37 mouse cellular contexts compared by ENCODE assay signal in the genomic region with DNA sequence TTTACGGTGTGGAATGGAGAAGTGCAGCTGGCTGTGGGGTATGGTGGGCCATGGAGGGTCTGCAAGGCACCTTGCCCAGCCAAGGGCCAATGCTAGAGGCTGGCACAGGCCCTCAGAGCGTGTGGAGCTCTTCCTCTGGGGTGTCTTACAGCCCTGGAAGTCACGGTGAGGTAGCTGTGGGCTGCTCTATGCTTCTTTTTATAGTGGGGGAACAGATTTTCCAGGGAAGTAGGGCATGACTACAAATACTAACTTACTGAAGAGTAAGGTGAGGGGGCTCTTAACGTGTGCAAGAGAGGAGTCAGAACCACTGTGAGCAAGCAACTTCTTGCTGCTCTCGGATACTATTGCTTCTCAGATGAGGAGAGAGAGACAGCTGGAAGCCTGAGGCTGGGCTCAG. TPM values are rescaled to one million over a fixed set of nuclear protein-coding genes. Genes with fewer than 3 reads are reported as not detected.
"Had no signal": no experiment of that assay in that cellular context is flagged by ENCODE, and none has a peak within 500 bp of the region (broad histone marks: within the 10 kb centered on the region; RNA-seq: fewer than 3 reads in every experiment).

No protein-coding gene starts in this region.

- H3K4me2 ChIP-seq: limb, embryonic 12.5 days; limb, embryonic 13.5 days; limb, embryonic 15.5 days; liver, embryonic 11.5 days; liver, embryonic 12.5 days; liver, embryonic 13.5 days; liver, embryonic 15.5 days; lung, embryonic 14.5 days; lung, embryonic 15.5 days; midbrain, embryonic 11.5 days; midbrain, embryonic 12.5 days; midbrain, embryonic 13.5 days; midbrain, embryonic 15.5 days; neural tube, embryonic 12.5 days had no signal

- H3K9me3 ChIP-seq: limb, embryonic 10.5 days; limb, embryonic 12.5 days; limb, embryonic 13.5 days; limb, embryonic 15.5 days; liver, embryonic 12.5 days; liver, embryonic 13.5 days; liver, embryonic 15.5 days; lung, embryonic 15.5 days; megakaryocyte, embryonic 14.5 days; midbrain, embryonic 10.5 days; midbrain, embryonic 12.5 days; midbrain, embryonic 13.5 days; midbrain, embryonic 15.5 days; neural tube, embryonic 12.5 days had no signal

- H3K27ac ChIP-seq: limb, embryonic 10.5 days; limb, embryonic 12.5 days; limb, embryonic 13.5 days; limb, embryonic 15.5 days; liver, embryonic 12.5 days; liver, embryonic 13.5 days; liver, embryonic 14.5 days; liver, embryonic 15.5 days; lung, embryonic 15.5 days; macrophage; midbrain, embryonic 10.5 days; midbrain, embryonic 12.5 days; midbrain, embryonic 13.5 days; midbrain, embryonic 15.5 days; neural tube, embryonic 12.5 days had no signal

- DNase-seq: liver; liver, embryonic 13.5 days; liver, postnatal 0 days; lung, adult 18-20 months; lung, adult 2 months; lung, embryonic 14.5 days; lung, postnatal 10 days; lung, postnatal 14 days; lung, postnatal 36 days; lung, postnatal 4 days; midbrain, embryonic 14.5 days had no signal

- H3K27me3 ChIP-seq: limb, embryonic 12.5 days; limb, embryonic 13.5 days; limb, embryonic 15.5 days; liver, embryonic 12.5 days; liver, embryonic 13.5 days; liver, embryonic 15.5 days; lung, embryonic 15.5 days; midbrain, embryonic 12.5 days; midbrain, embryonic 13.5 days; midbrain, embryonic 15.5 days; neural tube, embryonic 12.5 days had no signal

- H3K9ac ChIP-seq: limb, embryonic 12.5 days; limb, embryonic 13.5 days; limb, embryonic 15.5 days; liver, embryonic 12.5 days; liver, embryonic 13.5 days; liver, embryonic 14.5 days; liver, embryonic 15.5 days; liver, postnatal 0 days; lung, embryonic 14.5 days; lung, embryonic 15.5 days; midbrain, embryonic 12.5 days; midbrain, embryonic 13.5 days; midbrain, embryonic 15.5 days; neural tube, embryonic 12.5 days had no signal

- H3K4me1 ChIP-seq: midbrain, embryonic 12.5 days; midbrain, embryonic 13.5 days; midbrain, embryonic 15.5 days; neural tube, embryonic 12.5 days had no signal

- H3K4me3 ChIP-seq: limb, embryonic 10.5 days; limb, embryonic 12.5 days; limb, embryonic 13.5 days; limb, embryonic 15.5 days; liver, embryonic 12.5 days; liver, embryonic 13.5 days; liver, embryonic 15.5 days; lung, embryonic 15.5 days; megakaryocyte, embryonic 14.5 days; midbrain, embryonic 10.5 days; midbrain, embryonic 12.5 days; midbrain, embryonic 13.5 days; midbrain, embryonic 15.5 days; myocyte; neural tube, embryonic 12.5 days had no signal

- ATAC-seq: liver, embryonic 12.5 days; liver, postnatal 0 days; lung, postnatal 0 days; midbrain, embryonic 13.5 days; midbrain, embryonic 15.5 days; midbrain, embryonic 16.5 days had no signal

RNA-seq across cellular contexts. Expression of a gene that starts 50.5 kb away (rescaled TPM):
- total RNA-seq: megakaryocyte progenitor cell, adult 5-6 weeks; megakaryocyte-erythroid progenitor cell, adult 5-6 weeks; monocyte, adult 5-6 weeks had no signal
- polyA plus RNA-seq: macrophage had no signal

RNA-seq across cellular contexts. Expression of a gene that starts 58.4 kb away (rescaled TPM):
- total RNA-seq: liver, adult 2 months; megakaryocyte progenitor cell, adult 5-6 weeks; megakaryocyte, adult 5-6 weeks; monocyte, adult 5-6 weeks had no signal
- polyA plus RNA-seq: liver, adult 2 months; liver, embryonic 16.5 days; liver, postnatal 0 days; lung, embryonic 14.5 days; lung, postnatal 0 days; macrophage had no signal

RNA-seq across cellular contexts. Expression of a gene that starts 58.4 kb away (rescaled TPM):
- total RNA-seq: megakaryocyte progenitor cell, adult 5-6 weeks; megakaryocyte-erythroid progenitor cell, adult 5-6 weeks; monocyte, adult 5-6 weeks had no signal
- polyA plus RNA-seq: macrophage had no signal
